Mouse (Mus musculus) hematopoietic stem cell, adult 5-6 weeks (primary cell): ENCODE results near the gene Mapk12. TPM values are rescaled to one million over a fixed set of nuclear protein-coding genes. Genes with fewer than 3 reads are reported as not detected.
A peak's percentile ranks its signal among the peaks of the same experiment; 100 is the strongest.

Source experiments
- ATAC-seq, 2 experiments: fragments of 125-278 bp in 1 of 2; replicated peaks in 1 of 2; 2 replicates each; pipeline ENCODE4 v1.8.0; 2016 to 2017; ENCODE audit warnings: inconsistent platforms in 2 of 2, mild to moderate bottlenecking in 2 of 2, moderate number of reproducible peaks in 2 of 2, low read depth in 1 of 2, moderate TSS enrichment in 1 of 2; ENCODE audit not compliant: low FRiP score in 2 of 2, poor library complexity in 2 of 2, severe bottlenecking in 2 of 2, insufficient read depth in 1 of 2, low TSS enrichment in 1 of 2
- total RNA-seq: library from RNA; stranded (forward); fragments of 172-1452, 232-1000 nt; gene quantifications from 2 replicates; pipeline ENCODE4 v1.2.3, GENCODE M21; 2017

The Mapk12 gene
- total RNA-seq, 1 experiment from 2014 or later = 5.7 TPM

DNA sequence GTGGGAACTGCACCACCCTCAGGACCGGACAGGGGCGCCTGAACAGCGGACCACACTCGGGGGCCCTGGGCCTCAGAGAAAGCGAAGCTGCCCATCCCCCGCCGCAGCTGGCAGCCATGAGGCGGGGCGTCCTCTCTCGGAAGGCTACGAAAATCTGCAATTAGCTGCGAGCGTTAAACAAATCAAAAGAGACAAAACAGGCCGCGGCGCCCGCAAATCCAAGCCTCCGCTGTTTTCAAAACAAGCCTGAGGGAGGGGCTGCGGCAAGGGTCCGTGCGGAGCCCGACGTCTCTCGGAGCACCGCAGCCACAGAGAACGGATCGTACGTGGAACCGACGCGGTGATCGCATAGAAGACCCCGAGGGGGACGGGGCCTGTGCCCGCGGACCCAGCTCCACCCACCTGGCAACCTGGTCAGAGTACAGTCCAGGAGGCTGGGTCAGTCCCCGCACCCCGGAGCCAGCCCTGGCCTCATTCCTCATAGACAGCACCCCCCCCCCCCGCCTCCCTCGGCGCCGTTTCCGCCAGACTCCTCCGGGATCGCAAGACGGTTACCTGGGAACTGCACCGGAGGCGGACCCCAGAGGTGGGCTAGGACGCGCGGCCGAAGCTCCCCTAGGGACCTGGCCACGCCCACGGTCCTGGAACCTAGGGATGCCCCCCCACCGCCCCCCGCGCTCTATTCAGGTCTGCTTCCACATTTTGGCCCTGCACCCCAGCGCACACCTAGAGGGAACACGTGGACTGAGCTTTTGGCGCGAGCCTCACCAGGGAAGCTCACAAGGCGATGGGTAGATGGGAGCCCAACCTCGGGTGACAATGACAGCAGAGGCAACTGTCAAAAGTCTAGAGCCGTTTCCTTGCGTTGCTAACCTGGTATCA, 32.8 kb upstream of the Mapk12 start:
- no peak; a peak in 1 of 4 replicates for ATAC-seq

DNA sequence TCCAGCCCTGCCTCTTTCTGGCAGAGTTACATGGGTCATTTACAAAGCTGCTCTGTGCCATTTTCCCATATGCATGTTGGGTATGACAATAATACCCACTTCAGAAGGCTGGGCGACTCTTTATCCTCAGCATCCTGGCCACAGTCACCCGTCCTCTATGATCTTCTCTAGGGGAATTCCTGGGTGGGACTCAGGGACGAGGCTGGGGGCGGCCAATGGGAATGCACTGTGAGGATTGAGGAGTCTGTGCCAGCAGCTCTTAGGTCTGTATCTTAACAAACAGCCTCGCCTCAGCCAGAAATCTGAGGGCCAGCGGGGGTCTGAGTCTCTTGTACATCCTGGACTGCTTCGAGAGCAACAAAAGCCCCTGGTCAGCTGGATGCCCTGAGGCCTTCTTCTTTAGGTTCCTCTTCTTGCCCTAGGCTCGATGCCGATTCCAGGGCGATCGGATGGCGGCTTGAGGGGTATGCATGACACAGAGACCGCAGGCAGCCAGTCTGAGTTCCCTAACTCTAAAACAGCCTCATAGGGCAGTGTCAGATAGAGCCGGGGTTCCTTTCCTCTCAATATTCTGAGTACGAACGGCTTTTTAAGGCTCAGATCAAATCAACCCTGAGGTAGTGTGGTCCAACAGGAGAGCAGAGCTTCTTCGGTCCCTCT, 31.9 kb upstream of the Mapk12 start:
- ATAC-seq = peak; percentile 43 to 60

DNA sequence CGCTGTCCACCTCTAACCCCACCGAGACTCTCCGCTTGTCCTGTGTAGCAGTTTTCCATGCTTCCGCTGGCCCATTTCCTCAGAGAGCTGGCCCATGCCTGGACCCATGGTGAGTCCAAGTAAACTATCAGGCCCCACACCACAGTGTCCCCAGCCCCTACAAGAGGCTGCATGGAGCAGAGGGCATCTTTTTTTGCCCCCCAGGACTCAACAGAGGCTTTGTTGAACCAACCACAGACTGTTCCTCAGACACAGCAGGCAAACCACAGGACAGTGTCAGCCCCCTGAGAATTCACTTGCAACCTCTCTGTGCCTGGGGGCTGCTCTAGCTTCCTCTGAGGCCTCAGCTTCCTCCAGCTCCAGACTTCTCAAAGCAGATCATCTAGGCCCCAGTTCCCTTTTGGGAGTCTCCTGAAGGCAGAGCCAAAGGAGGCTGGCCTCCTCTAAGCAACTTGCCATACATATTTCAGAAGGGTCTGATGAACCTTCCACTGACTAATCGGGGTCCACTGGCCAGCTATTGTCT, 31.1 kb upstream of the Mapk12 start:
- no peak for ATAC-seq

DNA sequence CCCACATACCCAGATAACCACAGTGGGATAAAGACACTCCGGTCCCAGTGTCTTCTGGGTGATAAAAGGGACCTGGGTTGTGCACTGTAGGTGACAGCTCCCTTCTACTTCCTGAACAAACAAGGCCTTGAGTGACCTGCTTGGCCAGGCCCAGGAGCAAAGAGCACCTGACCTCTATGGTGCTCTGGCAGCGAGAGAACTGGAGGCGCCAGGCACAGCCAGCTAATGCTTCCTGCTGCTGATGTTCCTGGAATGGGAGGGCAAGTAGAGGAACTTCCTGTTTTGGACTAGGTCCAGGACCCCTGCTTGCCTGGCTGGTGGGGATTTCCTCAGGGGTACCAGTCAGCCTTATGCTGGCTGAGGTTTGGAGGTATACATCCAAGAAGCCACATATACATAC, 29.6 kb upstream of the Mapk12 start:
- no peak for ATAC-seq

GRCm38 (mm10) chr15:89169431-89169830, 28.9 kb upstream of the Mapk12 start:
- ATAC-seq = no peak

GRCm38 (mm10) chr15:89168922-89169321, 28.4 kb upstream of the Mapk12 start:
- ATAC-seq = no peak

DNA sequence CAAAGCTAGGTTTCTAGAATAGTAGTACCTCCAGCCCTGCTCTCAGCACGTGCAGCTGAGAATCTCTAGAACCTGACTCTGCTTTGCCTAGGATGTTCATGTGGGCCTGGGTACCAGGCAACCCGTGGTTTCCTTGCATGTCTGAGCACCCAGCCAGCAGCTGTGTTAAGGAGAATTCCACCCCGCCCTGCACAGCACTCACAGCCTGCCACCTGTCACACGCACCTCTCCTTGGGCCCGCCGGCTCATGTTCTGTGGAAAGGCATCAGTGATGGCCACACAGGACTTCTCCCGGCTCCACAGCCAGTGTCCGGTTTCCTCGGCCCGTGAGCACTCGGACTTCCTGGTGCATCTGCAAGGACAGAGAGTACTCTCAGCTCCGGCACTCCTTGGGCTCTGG, 25.0 kb upstream of the Mapk12 start:
- ATAC-seq = no peak

DNA sequence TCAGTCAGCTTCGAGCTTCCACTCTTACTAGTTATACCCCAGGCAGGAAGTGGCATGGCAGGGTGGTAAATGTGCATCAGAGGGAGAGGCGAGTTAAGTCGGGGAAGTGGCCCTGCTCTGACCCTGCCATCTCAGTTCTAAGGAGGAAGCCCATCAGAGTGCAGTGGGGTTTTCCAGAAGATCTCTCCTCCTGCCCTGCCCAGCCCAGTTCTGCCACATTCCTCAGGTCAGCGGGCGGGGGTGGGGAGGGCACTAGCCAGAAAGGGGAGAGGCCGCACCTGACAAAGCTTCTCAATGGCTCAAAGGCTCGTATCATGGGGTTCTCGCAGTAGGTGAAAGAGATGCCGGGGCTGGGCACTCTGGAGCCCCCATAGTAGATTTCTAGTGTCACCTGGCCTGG, 20.9 kb upstream of the Mapk12 start:
- ATAC-seq = no peak

GRCm38 (mm10) chr15:89158516-89158915, 18.0 kb upstream of the Mapk12 start:
- no peak for ATAC-seq

- ATAC-seq = peak; percentile 48 to 81; a peak in 3 of 4 replicates
Observed at GRCm38 (mm10) chr15:89157954-89158353, 17.5 kb upstream of the Mapk12 start.

DNA sequence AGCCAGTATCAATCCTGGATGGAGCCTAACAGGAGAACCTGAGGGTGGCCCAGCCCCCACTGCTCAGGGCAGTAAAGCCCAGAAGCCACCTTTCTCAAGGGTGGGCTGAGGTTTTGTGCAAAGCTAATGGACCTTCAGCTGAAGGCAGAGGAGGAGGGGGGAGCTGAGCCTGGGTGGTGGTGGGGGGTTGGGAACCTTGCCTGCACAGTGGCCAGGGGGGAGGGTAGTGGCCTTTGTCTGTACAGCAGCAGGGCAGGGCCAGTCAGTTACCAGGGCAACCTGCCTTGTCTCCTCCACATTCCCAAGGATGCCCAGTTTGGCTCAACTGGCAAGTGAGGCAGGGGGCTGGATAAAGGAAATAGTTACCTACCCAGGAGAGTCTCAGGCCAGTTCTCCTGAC, 11.8 kb upstream of the Mapk12 start:
- ATAC-seq = no peak

DNA sequence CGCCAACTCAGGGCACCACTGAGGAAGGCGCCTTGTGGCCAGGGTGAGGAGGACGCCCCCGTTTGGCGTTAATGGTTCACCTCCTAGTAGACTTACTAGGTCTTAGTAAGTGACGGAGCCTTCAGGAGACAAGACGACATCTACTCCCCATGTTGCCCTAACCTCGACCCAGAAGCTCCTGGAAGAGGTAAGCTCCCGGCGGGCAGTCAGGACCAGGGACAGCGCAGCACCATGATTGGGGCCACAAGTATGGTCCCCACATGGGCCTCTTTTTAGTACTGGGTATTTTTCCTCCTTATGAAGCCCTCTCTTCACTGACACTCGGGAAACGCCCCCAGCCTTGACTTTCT, 9.5 kb upstream of the Mapk12 start:
- peak; percentile 28 to 39; a peak in 2 of 4 replicates for ATAC-seq

DNA sequence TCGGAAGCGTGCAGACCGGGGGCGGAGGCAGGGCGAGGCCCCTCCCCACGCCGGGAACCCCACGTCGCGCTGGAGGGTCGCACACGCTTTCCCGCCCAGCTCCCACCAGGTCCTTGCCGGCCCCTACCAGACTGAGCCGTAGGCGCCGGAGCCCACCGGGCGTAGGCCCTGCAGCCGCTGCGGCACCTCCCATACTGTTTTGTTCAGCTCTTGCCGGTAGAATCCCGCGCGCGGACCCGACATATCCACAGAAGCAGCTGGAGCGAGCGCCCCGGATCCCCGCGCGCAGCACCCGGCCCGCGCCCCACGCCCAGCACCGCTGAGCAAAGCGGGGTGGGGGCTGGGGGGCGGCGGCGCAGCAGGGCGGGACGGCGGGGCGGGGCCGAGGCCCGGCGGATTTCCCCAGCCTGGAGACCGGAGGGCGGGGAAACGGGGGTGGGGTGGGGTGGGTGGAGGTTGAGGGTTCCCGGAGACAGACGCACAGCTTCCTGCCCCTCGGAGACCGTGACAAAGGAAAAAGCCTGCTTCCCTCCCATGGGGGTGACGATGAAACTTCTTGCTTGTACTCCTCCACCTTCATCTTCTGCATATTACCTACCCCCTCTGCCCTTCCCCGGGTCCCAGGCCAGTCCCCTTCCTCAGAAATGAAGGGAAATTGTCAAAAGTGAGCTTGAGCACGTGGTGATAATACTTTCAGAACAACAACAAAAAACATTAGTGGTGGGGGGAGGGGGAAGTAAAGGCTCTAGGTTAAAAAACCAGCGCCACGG, 9.0 kb upstream of the Mapk12 start, which contains the start of gene Mapk11:
Gene Mapk11, minus strand, starts transcription at position 358 of the 770 bp plus-strand sequence.
- ATAC-seq = peak; percentile 33 to 36; a peak in 1 of 4 replicates

DNA sequence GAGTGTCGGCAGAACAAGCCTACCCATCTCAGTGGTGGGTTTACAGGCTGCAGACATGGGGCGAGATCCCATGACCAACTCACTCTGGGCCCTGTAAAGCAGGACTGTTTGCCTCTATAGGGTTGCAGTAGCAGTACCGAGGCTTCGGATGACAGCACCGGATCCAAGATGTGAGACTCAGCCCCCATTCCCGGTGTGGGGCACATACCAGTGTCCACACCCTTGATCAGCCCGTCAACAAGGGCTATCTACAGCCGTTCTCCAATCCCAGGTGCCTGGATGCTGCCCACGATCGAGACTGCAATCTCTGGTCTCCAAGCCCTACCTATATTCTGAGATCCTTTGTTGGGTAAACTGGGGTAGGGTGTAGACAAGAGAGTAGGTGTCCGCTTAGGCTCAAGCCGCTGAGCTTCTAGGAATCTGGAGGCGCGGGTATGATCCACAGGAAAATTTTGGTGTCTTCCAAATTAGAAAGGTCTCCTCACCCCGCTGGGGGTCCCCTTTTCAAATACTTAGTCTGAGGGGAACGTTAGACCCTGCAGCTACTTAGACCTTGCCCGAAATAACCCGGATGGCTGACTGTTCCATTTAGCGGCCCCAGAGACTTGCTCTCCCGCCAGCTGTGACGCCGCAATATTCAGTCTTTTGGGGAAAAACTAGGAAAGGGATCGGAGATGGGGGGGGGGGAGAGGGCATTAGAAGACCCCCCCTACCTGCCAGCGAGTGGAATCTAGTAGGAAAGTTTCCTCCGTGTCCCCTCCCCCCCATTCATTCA, 8.2 kb upstream of the Mapk12 start:
- no peak for ATAC-seq

DNA sequence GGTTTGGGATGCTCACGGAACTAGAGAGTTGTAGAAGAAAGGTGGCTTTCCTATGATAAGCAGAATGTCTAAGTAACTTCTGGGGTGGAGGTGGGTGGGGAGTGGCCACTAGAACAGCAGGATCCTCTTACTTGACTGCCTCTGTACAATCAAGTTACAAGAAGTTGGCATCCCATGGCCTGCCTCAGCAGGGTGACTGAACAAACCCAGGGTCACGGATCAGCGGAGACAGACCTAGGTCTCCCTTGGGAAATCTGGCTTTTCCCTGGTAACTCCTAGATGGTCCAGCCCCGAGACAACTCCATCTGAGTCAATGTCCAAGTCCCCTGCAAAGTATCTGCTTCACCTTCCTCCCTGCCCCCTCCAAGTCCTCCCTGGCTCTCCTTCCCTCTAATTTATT, 7.4 kb upstream of the Mapk12 start:
- no peak for ATAC-seq

DNA sequence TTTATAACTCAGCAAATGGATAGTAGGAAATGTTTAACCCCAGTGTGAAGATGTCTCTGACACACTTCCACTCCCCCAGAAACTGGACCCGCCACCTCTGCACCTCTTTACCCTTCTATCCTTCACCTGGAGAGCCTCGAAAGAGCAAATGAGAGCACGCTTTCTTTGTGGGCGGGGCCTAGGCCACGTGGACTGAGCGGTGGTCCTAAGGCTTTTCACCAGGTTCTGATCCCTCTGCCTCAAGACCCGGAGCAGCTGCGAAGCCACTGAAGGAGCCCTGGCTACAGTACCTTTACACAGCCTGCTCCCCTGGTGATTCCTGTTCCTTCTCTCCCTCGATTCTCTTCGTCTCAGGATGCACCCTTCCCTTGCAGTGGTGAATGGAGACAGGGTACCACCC, 7.0 kb upstream of the Mapk12 start:
- no peak for ATAC-seq

DNA sequence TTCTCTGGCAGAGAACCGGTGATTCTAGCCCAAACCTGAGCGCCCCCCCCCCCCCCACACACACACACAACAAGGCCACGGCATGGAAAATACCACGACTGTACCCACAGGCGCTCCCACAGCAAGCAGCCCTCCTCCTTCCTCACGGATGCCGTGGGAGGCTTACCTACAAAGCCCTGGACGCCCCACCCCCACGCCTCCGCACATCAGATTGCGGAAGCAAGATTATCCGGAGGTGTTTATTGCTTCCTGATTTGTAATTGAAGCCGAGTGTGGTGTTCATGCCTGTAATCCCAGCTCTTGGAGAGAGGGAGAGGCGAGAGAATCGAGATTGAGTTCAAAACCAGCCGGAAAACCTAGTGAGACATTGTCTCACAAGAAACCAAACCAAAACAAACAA, 6.5 kb upstream of the Mapk12 start:
- peak in 1 of 2 experiments; percentile 46; a peak in 2 of 4 replicates for ATAC-seq
